Mouse (Mus musculus) cerebellum, adult 9-11 months (tissue): ENCODE results near the gene Gabra6.

ENCODE experiments used
- DNase-seq: peaks from one replicate; pipeline ENCODE4 v3.0.0; 2022

The Gabra6 gene

GRCm38 (mm10) chr11:42320882-42321281, at the start of gene Gabra6:
Gene Gabra6, minus strand, starts transcription at chr11:42321072.
- peak; percentile 87 for DNase-seq

- DNase-seq = no peak
Measured at GRCm38 (mm10) chr11:42365544-42365943, 44.7 kb upstream of the Gabra6 start.

- no peak for DNase-seq
Measured at GRCm38 (mm10) chr11:42332121-42332520, 11.2 kb upstream of the Gabra6 start.

- no peak for DNase-seq
Measured at GRCm38 (mm10) chr11:42326262-42326661, 5.4 kb upstream of the Gabra6 start.

GRCm38 (mm10) chr11:42321560-42321959, 688 bp upstream of the Gabra6 start:
- no peak for DNase-seq

- peak; percentile 42 for DNase-seq
Measured at GRCm38 (mm10) chr11:42319521-42319920, 1.4 kb downstream of the Gabra6 start.

- peak; percentile 87 for DNase-seq
Measured at GRCm38 (mm10) chr11:42319101-42319500, 1.8 kb downstream of the Gabra6 start.

GRCm38 (mm10) chr11:42317985-42318384, 2.9 kb downstream of the Gabra6 start:
- no peak for DNase-seq

GRCm38 (mm10) chr11:42314850-42315249, 6.0 kb downstream of the Gabra6 start:
- DNase-seq = peak; percentile 79

GRCm38 (mm10) chr11:42310892-42311291, 10.0 kb downstream of the Gabra6 start:
- peak; percentile 89 for DNase-seq

GRCm38 (mm10) chr11:42309086-42309485, 11.8 kb downstream of the Gabra6 start:
- peak; percentile 65 for DNase-seq

GRCm38 (mm10) chr11:42306095-42306494, 14.8 kb downstream of the Gabra6 start:
- DNase-seq = peak; percentile 57

GRCm38 (mm10) chr11:42258978-42259377, 61.9 kb downstream of the Gabra6 start:
- DNase-seq = no peak
